In the genomic region with DNA sequence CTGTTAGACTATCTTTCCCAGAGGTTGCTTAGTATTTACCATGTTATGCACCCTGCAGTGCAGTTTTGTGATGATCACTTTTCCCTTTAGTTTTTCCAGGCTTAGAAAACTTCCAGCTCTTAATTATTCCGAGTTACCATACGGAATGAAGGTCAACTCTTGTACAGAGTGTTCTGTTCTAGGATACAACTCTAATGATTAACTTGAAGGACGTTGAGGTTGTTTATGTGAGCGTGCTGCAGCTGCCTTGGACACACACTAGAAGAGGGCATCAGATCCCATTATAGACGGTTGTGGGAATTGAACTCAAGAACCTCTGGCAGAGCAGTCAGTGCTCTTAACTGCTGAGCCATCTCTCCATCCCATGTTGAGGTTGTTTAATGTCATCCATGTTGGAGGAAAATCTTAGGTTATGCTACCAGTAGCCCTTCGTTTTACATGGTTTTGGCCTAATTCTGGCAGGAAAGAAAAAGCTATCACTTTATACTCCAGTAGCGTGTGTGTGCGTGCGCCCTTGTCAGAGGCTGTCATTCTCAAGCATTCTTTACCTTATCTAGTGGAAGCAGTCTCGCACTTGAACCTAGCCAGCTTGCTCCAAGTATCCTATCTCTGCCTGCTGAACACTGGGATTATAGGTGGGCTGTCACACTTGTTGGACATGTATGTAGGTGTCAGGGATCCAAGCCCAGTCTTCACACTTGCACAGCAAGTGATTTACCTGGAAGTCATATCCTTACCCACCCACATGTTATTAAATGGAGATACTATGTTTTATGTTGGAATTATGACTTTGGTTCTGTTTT, we compare ENCODE assay signal across 29 mouse cellular contexts. TPM values are rescaled to one million over a fixed set of nuclear protein-coding genes. Genes with fewer than 3 reads are reported as not detected.
DNase-seq lines count a peak whose midpoint lies in the region; ATAC-seq and TF ChIP-seq lines count a peak whose summit lies in the region.
"Had no signal": no experiment of that assay in that cellular context is flagged by ENCODE, and none has a peak within 500 bp of the region (broad histone marks: within the 10 kb centered on the region; RNA-seq: fewer than 3 reads in every experiment).

No protein-coding gene starts in this region.

- 64% methylated on average over 10 of the region's 10 CpGs for WGBS in liver, embryonic 15.5 days (ENCODE audit: insufficient replicate concordance)
- WGBS in cerebellum, adult 2 months = 93% methylated on average over 10 of the region's 10 CpGs

- H3K27me3 ChIP-seq in liver, embryonic 15.5 days = no peaks in the 10 kb centered on the region
- no peaks in the 10 kb centered on the region for H3K27me3 ChIP-seq in cerebellum, adult 2 months (ENCODE audit: control insufficient read depth, insufficient read depth, low read length)
- H3K27me3 ChIP-seq: embryonic facial prominence, embryonic 12.5 days; midbrain, embryonic 12.5 days had no signal

- peak; percentile 23 to 69 for DNase-seq in kidney, adult 8-10 months
- DNase-seq in kidney, postnatal 4 days = no peak
- peak; percentile 56 for DNase-seq in kidney, postnatal 14 days
- DNase-seq in cerebellum, adult 11-12 months = no peak
- no peak for DNase-seq in cerebellum, adult 2 months
- DNase-seq in lung, postnatal 14 days = no peak
- DNase-seq: adrenal gland, adult 2 months; B cell, adult 2 months; cerebellum, adult 9-11 months; gastrocnemius, postnatal 36 days; lung, adult 2 months; lung, postnatal 4 days; right cerebral cortex, postnatal 4 days had no signal

- H3K36me3 ChIP-seq in liver, embryonic 15.5 days (replicated peaks) = peaks cover 78% of the 10 kb centered on the region

- peaks cover 6% of the 10 kb centered on the region for H3K4me1 ChIP-seq in liver, embryonic 15.5 days (replicated peaks)
- H3K4me1 ChIP-seq in cerebellum, adult 2 months (ENCODE audit: control insufficient read depth, insufficient read depth, low read length) = no peaks in the 10 kb centered on the region
- H3K4me1 ChIP-seq: embryonic facial prominence, embryonic 12.5 days; heart, embryonic 10.5 days; hindbrain, embryonic 10.5 days; limb, embryonic 10.5 days; midbrain, embryonic 12.5 days had no signal

- TF ChIP-seq POLR2A in cerebellum, adult 2 months (IDR thresholded peaks at IDR 0.05; ENCODE audit: borderline replicate concordance, insufficient read depth, low read length) = no peak

- ATAC-seq in erythroblast, adult 5-6 weeks (replicated peaks; ENCODE audit: low FRiP score, poor library complexity, severe bottlenecking) = peak; percentile 22; the same call in 1 of the 2 replicates
- peak; percentile 41 for ATAC-seq in liver, embryonic 15.5 days (ENCODE audit: insufficient read depth)
- ATAC-seq: forebrain, embryonic 16.5 days; hindbrain, postnatal 0 days had no signal

- no peak overlapping the region for H3K9ac ChIP-seq in liver, embryonic 15.5 days
- H3K9ac ChIP-seq: embryonic facial prominence, embryonic 12.5 days; midbrain, embryonic 12.5 days had no signal

- no peak overlapping the region for H3K4me3 ChIP-seq in liver, embryonic 15.5 days (replicated peaks)
- H3K4me3 ChIP-seq in cerebellum, adult 2 months (replicated peaks; ENCODE audit: insufficient read depth, low read depth, low read length) = no peak overlapping the region
- H3K4me3 ChIP-seq: embryonic facial prominence, embryonic 12.5 days; heart, embryonic 10.5 days; hindbrain, embryonic 10.5 days; limb, embryonic 10.5 days; midbrain, embryonic 12.5 days had no signal

- no peaks in the 10 kb centered on the region for H3K9me3 ChIP-seq in liver, embryonic 15.5 days (replicated peaks)
- H3K9me3 ChIP-seq: embryonic facial prominence, embryonic 12.5 days; heart, embryonic 10.5 days; hindbrain, embryonic 10.5 days; limb, embryonic 10.5 days; midbrain, embryonic 12.5 days had no signal

- no peak for TF ChIP-seq CTCF in cerebellum, adult 2 months (IDR thresholded peaks at IDR 0.05; ENCODE audit: borderline replicate concordance, insufficient read depth, low read depth, low read length)

- H3K4me2 ChIP-seq in liver, embryonic 15.5 days = no peak overlapping the region
- H3K4me2 ChIP-seq: embryonic facial prominence, embryonic 12.5 days; midbrain, embryonic 12.5 days had no signal

- H3K27ac ChIP-seq in liver, embryonic 15.5 days (replicated peaks) = no peak overlapping the region; the same call in 1 of the 2 replicates
- no peak overlapping the region for H3K27ac ChIP-seq in cerebellum, adult 2 months (ENCODE audit: insufficient read depth, low read length)
- H3K27ac ChIP-seq: embryonic facial prominence, embryonic 12.5 days; heart, embryonic 10.5 days; hindbrain, embryonic 10.5 days; hindbrain, postnatal 0 days; limb, embryonic 10.5 days; midbrain, embryonic 12.5 days had no signal

RNA-seq across cellular contexts. Expression of a gene that starts 19.9 kb away (rescaled TPM):
- 661 and 684 TPM in 2 replicates for total RNA-seq in erythroblast, adult 5-6 weeks (2015; ENCODE audit: low replicate concordance)
- total RNA-seq in erythroblast, adult 5-6 weeks (2017; ENCODE audit: low replicate concordance) = 773 and 931 TPM in 2 replicates
- polyA plus RNA-seq in liver, embryonic 15.5 days (2015; fragmentation: Nextera tagmentation; extraction: Ambion mirVana) = 332 and 365 TPM in 2 replicates
- polyA plus RNA-seq in cerebellum, adult 2 months (2012; rRNA removed) = 69.7 and 78.5 TPM in 2 replicates

RNA-seq across cellular contexts. Expression of a gene that starts 22.1 kb away (rescaled TPM):
- 41.2 and 49.4 TPM in 2 replicates for total RNA-seq in erythroblast, adult 5-6 weeks (2015; ENCODE audit: low replicate concordance)
- 11.2 and 15.3 TPM in 2 replicates for total RNA-seq in erythroblast, adult 5-6 weeks (2017; ENCODE audit: low replicate concordance)
- polyA plus RNA-seq in liver, embryonic 15.5 days (2015; fragmentation: Nextera tagmentation; extraction: Ambion mirVana) = 159 and 163 TPM in 2 replicates
- polyA plus RNA-seq in cerebellum, adult 2 months (2012; rRNA removed) = 178 and 182 TPM in 2 replicates

RNA-seq across cellular contexts. Expression of a gene that starts 22.2 kb away (rescaled TPM):
- total RNA-seq in erythroblast, adult 5-6 weeks (2015; ENCODE audit: low replicate concordance) = 12.7 and 19.2 TPM in 2 replicates
- total RNA-seq in erythroblast, adult 5-6 weeks (2017; ENCODE audit: low replicate concordance) = 28.6 and 39.1 TPM in 2 replicates
- 13.0 and 13.1 TPM in 2 replicates for polyA plus RNA-seq in liver, embryonic 15.5 days (2015; fragmentation: Nextera tagmentation; extraction: Ambion mirVana)
- polyA plus RNA-seq in cerebellum, adult 2 months (2012; rRNA removed) = 16.1 and 16.5 TPM in 2 replicates

RNA-seq across cellular contexts. Expression of a gene that starts 37.8 kb away (rescaled TPM):
- total RNA-seq in erythroblast, adult 5-6 weeks (2015; ENCODE audit: low replicate concordance) = not detected in 2 replicates
- 5.2 TPM in 1 of 2 replicates, not detected in the other for total RNA-seq in erythroblast, adult 5-6 weeks (2017; ENCODE audit: low replicate concordance)
- 0.30 and 0.31 TPM in 2 replicates for polyA plus RNA-seq in liver, embryonic 15.5 days (2015; fragmentation: Nextera tagmentation; extraction: Ambion mirVana)
- polyA plus RNA-seq in cerebellum, adult 2 months (2012; rRNA removed) = not detected in 2 replicates
- total RNA-seq: adrenal gland, adult 2 months; gastrocnemius, postnatal 36 days; hindbrain, postnatal 0 days; layer of hippocampus, adult 18-20 months; left cerebral cortex, adult 18-20 months; monocyte, adult 5-6 weeks had no signal
- polyA plus RNA-seq: adrenal gland, adult 2 months; cortical plate, adult 2 months; embryonic facial prominence, embryonic 12.5 days; forebrain, embryonic 16.5 days; heart, embryonic 10.5 days; heart, postnatal 0 days; hindbrain, embryonic 10.5 days; hindbrain, postnatal 0 days; limb, embryonic 10.5 days; lung, adult 2 months; midbrain, embryonic 12.5 days; neural tube, embryonic 11.5 days; stomach, embryonic 16.5 days had no signal

Comparison
In these comparisons a context has a peak if more than half of its experiments do, and no peak if none do; other contexts are left out.
1. DNase-seq: peak in kidney, adult 8-10 months (2 of 2) and kidney, postnatal 14 days (single experiment); none in kidney, postnatal 4 days (0 of 2), cerebellum, adult 11-12 months (single experiment), cerebellum, adult 2 months (0 of 2) and lung, postnatal 14 days (single experiment).